Mouse (Mus musculus) lung, adult 2 months (tissue): ENCODE measurements at regions not wholly inside any gene's neighbourhood (a gene's known extent, or its start where the extent isn't known, plus 50 kb on each side); places are given as distances from the start of the nearest gene placed in this dataset.

ENCODE experiments used
- DNase-seq: peaks from one replicate; pipeline ENCODE4 v3.0.0; 2022
- H3K4me1 ChIP-seq: fragments of 200-500 bp; 2 replicates; pipeline ENCODE4 v1.6.1; 2011; ENCODE audit warnings: low read length; ENCODE audit not compliant: control insufficient read depth, insufficient read depth
- H3K4me3 ChIP-seq: fragments of 200-500 bp; replicated peaks from 2 replicates; pipeline ENCODE3; 2011; ENCODE audit warnings: low read depth, mild to moderate bottlenecking, control low read depth, low read length; ENCODE audit errors: extremely low read depth
- CTCF ChIP-seq: fragments of 200-500 bp; IDR thresholded peaks from 2 replicates; pipeline ENCODE4 v1.5.1; 2011; ENCODE audit warnings: mild to moderate bottlenecking, low read length, control low read depth; ENCODE audit not compliant: insufficient read depth
- POLR2A ChIP-seq: fragments of 200-500 bp; IDR thresholded peaks from 2 replicates; pipeline ENCODE4 v1.6.1; 2011; ENCODE audit warnings: low read depth, mild to moderate bottlenecking, control low read depth, low read length, borderline replicate concordance; ENCODE audit errors: extremely low read depth
- WGBS: fragments of 180-500 bp; shearing (Covaris S2); methylation state at CpG from one replicate; pipeline ENCODE4 v1.1.7; 2018; 5-methylcytosine and 5-hydroxymethylcytosine counted together

GRCm38 (mm10) chr7:95799022-95799421 is 372.0 kb upstream of the Tenm4 start:
- 35% methylated on average over 3 of the region's 3 CpGs for WGBS
- H3K4me3 ChIP-seq, result no peak overlapping the region
- TF ChIP-seq CTCF, result no peak
- TF ChIP-seq POLR2A, result no peak

GRCm38 (mm10) chr7:95809626-95810025 is 361.4 kb upstream of the Tenm4 start:
- Histone ChIP-seq H3K4me3 (no peak overlapping the region), H3K4me1 (no peaks in the 10 kb centered on the region)
- TF ChIP-seq POLR2A, result no peak
- TF ChIP-seq CTCF, result no peak
- WGBS, result 14% methylated on average over 3 of the region's 3 CpGs
- DNase-seq, result no peak

More at GRCm38 (mm10) chr7:95799022-95799421, 372.0 kb upstream of the Tenm4 start:
- no peak for DNase-seq
- no peaks in the 10 kb centered on the region; the same call in 1 of the 2 replicates for H3K4me1 ChIP-seq

DNA sequence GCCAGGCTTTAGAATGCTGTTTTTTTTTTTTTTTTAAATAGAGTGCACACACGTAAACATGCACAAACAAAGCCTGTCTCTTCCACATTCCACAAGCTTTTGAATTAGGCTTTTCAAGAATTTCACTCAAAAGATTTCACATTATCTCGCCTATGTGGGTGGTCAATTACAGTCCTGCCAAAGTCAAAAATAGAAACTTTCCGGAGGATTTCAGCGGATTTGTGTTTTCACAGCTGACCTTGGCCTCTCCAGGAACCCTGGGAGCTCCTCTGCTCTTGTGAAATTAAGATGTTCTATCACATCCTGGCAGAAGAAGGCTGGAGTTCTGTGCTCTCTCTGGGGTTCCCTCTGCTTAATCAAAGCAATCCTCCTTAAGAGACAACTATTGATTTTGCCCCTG is 360.9 kb upstream of the Tenm4 start:
- TF ChIP-seq CTCF (no peak), POLR2A (no peak)
- no peak for DNase-seq
- H3K4me1 ChIP-seq, result no peaks in the 10 kb centered on the region
- H3K4me3 ChIP-seq, result no peak overlapping the region
- 12% methylated on average over 4 of the region's 4 CpGs for WGBS

GRCm38 (mm10) chr7:95814865-95815264 is 356.2 kb upstream of the Tenm4 start:
- no peak for DNase-seq
- Histone ChIP-seq H3K4me3 (no peak overlapping the region), H3K4me1 (no peaks in the 10 kb centered on the region)
- no peak for TF ChIP-seq POLR2A
- no peak for TF ChIP-seq CTCF
- WGBS, result 51% methylated on average over 2 of the region's 2 CpGs

- no peaks in the 10 kb centered on the region for H3K4me1 ChIP-seq
- 86% methylated on average over 4 of the region's 4 CpGs for WGBS
- TF ChIP-seq CTCF (no peak), POLR2A (no peak)
- no peak overlapping the region for H3K4me3 ChIP-seq
- DNase-seq, result no peak
Observed at GRCm38 (mm10) chr7:95823539-95823938, 347.5 kb upstream of the Tenm4 start.

DNA sequence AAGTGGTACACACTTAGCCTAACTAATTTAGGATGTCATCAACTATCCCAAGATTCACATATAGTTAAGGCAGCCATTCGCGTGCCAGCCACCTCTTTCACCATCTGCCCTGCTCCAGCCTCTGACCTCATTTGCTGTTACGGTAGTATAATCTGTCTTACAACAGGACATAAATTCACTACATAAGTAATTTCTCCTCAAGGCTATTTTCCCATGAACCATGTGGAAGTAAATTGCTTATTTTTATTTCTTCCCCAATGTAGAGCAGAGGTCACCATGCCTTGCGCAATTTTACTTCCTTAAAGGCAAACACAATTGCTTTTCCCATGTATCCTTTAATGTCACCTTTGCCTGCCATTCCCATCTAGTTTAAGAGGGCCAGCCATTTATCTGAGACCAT is 341.2 kb upstream of the Tenm4 start:
- no peak for DNase-seq
- no peak overlapping the region for H3K4me3 ChIP-seq
- H3K4me1 ChIP-seq, result no peaks in the 10 kb centered on the region
- TF ChIP-seq POLR2A (no peak), CTCF (no peak)
- WGBS, result 86% methylated on average over 4 of the region's 4 CpGs

- TF ChIP-seq POLR2A, result no peak
- no peak for TF ChIP-seq CTCF
- WGBS, result 88% methylated on average over 10 of the region's 10 CpGs
- no peak for DNase-seq
- H3K4me3 ChIP-seq, result no peak overlapping the region
- H3K4me1 ChIP-seq, result no peaks in the 10 kb centered on the region
Observed at GRCm38 (mm10) chr7:95834236-95834919, 336.7 kb upstream of the Tenm4 start.

DNA sequence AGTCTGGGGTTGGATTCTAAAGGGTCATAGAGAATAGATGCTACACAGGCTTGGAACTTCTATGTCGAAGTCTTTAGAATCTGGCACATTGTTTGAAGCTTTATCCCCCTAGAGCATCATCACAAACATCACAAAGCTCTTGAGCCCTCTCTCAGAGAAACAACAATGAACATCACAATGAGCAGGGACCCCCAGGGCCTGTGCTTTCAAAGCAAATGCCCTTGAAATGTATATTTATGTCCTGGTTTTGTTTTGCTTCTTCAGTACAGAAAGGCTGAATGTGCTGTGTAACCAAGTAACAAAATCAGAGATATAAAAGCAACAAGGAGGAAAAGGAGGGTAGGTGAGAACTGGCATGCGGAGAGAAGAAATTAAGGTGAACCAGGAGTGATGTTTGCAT is 330.6 kb upstream of the Tenm4 start:
- no peak overlapping the region for H3K4me3 ChIP-seq
- TF ChIP-seq CTCF (no peak), POLR2A (no peak)
- DNase-seq, result no peak
- H3K4me1 ChIP-seq, result no peaks in the 10 kb centered on the region
- 74% methylated on average over 2 of the region's 2 CpGs for WGBS

DNA sequence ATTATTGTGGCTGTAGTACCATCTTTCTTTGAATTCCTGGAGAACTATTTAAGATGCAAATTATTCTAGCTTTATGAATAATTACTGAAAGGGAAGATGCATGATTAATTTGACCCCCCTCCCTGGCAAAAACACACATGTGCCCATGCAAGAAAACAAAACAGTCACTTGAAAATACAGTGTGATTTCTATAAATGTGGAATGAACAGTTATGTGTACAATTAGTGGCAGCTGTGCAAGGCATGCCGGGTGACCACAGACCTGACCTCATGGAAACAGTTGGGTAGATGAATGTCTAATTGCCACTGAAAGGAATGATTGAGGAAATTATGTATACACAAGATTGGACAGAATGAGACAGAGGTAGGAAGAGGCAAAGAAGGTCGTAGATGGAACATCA is 321.2 kb upstream of the Tenm4 start:
- DNase-seq, result no peak
- no peaks in the 10 kb centered on the region for H3K4me1 ChIP-seq
- TF ChIP-seq POLR2A (no peak), CTCF (no peak)
- WGBS, result 64% methylated on average over 2 of the region's 2 CpGs
- no peak overlapping the region for H3K4me3 ChIP-seq

- DNase-seq, result no peak
- no peak for TF ChIP-seq POLR2A
- TF ChIP-seq CTCF, result no peak
- H3K4me1 ChIP-seq, result no peaks in the 10 kb centered on the region
- no peak overlapping the region for H3K4me3 ChIP-seq
- whole genome bisulfite sequencing, result 66% methylated on average over 6 of the region's 6 CpGs
Observed at GRCm38 (mm10) chr7:95852630-95853029, 318.4 kb upstream of the Tenm4 start.
